Mouse (Mus musculus): ENCODE data around the gene Cenpm.

DNA sequence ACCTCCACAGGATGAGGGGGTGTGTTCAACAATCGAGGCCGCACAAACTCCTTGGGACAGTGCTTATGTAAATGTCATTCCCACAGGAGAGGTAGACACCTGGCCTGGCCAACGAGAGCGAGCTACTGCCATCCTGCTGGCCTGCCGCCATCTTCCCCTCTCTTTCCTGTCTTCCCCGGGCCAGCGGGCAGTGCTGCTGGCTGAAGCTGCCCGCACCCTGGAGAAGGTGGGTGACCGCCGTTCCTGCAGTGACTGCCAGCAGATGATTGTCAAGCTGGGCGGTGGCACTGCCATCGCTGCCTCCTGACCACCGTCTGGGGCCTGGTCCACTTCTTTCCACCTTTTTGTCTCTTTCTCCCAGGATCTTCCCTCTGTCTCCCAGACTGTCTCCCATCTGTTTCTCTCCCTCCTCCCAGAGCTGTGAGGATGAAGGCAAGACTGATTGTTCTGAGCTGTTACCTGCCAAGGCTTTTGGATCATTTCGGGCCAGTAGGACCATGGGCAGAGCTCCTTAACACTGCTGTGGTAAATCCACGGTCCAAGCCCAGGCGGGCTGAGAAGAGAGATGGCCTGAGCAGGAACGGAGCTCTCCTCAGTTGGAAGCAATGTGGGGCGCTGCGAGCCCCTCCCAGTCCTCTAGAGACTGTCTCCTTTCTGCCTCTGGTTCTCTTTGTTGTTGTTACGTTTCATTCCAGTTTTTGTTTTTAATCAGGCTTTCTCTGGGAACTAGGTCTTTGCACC, 40.8 kb downstream of the Cenpm start:
- TF ChIP-seq CTCF (IDR thresholded peaks at IDR 0.05; ENCODE audit: insufficient read depth, low read depth, low read length) (no peak), POLR2A (IDR thresholded peaks at IDR 0.05; ENCODE audit: insufficient read depth, low read depth, low read length) (no peak)

All from olfactory bulb, adult 2 months (tissue).